Mouse (Mus musculus) layer of hippocampus, adult 11-12 months (tissue): ENCODE measurements around the gene Otud4.
"Not testable (repeated sequence)": the region's sequence is repeated elsewhere in the genome, so short reads cannot be mapped to it uniquely, and the experiment has no call there.

ENCODE experiments used
- DNase-seq: peaks from one replicate; pipeline ENCODE4 v3.0.0; 2022; ENCODE audit warnings: low spot score

The Otud4 gene

GRCm38 (mm10) chr8:79639586-79640451, at the start of gene Otud4:
Otud4 (plus strand) TSS chr8:79639618.
- DNase-seq, result peak; percentile 58

- no peak for DNase-seq
Observed at GRCm38 (mm10) chr8:79600962-79601361, 38.5 kb upstream of the Otud4 start.

GRCm38 (mm10) chr8:79603204-79603603, 36.2 kb upstream of the Otud4 start:
- DNase-seq, result not testable (repeated sequence)

GRCm38 (mm10) chr8:79606225-79606624, 33.2 kb upstream of the Otud4 start:
- DNase-seq, result no peak

GRCm38 (mm10) chr8:79606751-79607300, 32.6 kb upstream of the Otud4 start:
- DNase-seq, result no peak

GRCm38 (mm10) chr8:79608701-79609100, 30.7 kb upstream of the Otud4 start:
- no peak for DNase-seq

- no peak for DNase-seq
Observed at GRCm38 (mm10) chr8:79610268-79610667, 29.1 kb upstream of the Otud4 start.

- no peak for DNase-seq
Observed at GRCm38 (mm10) chr8:79612298-79612697, 27.1 kb upstream of the Otud4 start.

GRCm38 (mm10) chr8:79612965-79613364, 26.5 kb upstream of the Otud4 start:
- peak; percentile 9 for DNase-seq

GRCm38 (mm10) chr8:79615741-79616350, 23.6 kb upstream of the Otud4 start:
- DNase-seq, result no peak

- no peak for DNase-seq
Observed at GRCm38 (mm10) chr8:79618906-79619305, 20.5 kb upstream of the Otud4 start.

- no peak for DNase-seq
Observed at GRCm38 (mm10) chr8:79619353-79619752, 20.1 kb upstream of the Otud4 start.

- DNase-seq, result no peak
Observed at GRCm38 (mm10) chr8:79620000-79620399, 19.4 kb upstream of the Otud4 start.

- DNase-seq, result no peak
Observed at GRCm38 (mm10) chr8:79620489-79621276, 18.7 kb upstream of the Otud4 start.

- no peak for DNase-seq
Observed at GRCm38 (mm10) chr8:79622346-79622745, 17.1 kb upstream of the Otud4 start.

- DNase-seq, result no peak
Observed at GRCm38 (mm10) chr8:79623351-79623750, 16.1 kb upstream of the Otud4 start.

GRCm38 (mm10) chr8:79624416-79624815, 15.0 kb upstream of the Otud4 start:
- DNase-seq, result no peak

GRCm38 (mm10) chr8:79626213-79626612, 13.2 kb upstream of the Otud4 start:
- no peak for DNase-seq

GRCm38 (mm10) chr8:79635491-79635890, 3.9 kb upstream of the Otud4 start:
- no peak for DNase-seq

- no peak for DNase-seq
Observed at GRCm38 (mm10) chr8:79636151-79636550, 3.3 kb upstream of the Otud4 start.

- no peak for DNase-seq
Observed at GRCm38 (mm10) chr8:79637237-79637636, 2.2 kb upstream of the Otud4 start.

- peak; percentile 12 for DNase-seq
Observed at GRCm38 (mm10) chr8:79638001-79638706, 1.3 kb upstream of the Otud4 start.
